Mouse (Mus musculus) thymus, postnatal 10 days (tissue): ENCODE results near the gene Dock11.
A peak's percentile ranks its signal among the peaks of the same experiment; 100 is the strongest.

Experiments
- DNase-seq, 2 experiments: peaks; one replicate each; pipeline ENCODE4 v3.0.0; 2021; ENCODE audit warnings: low spot score in 2 of 2

Gene Dock11

GRCm38 (mm10) chrX:35888087-35888895, at the start of gene Dock11:
TSS of gene Dock11 (plus strand) at chrX:35888832.
- DNase-seq = peak; percentile 74 to 78

GRCm38 (mm10) chrX:35879703-35880102, 8.9 kb upstream of the Dock11 start:
- DNase-seq = peak in 1 of 2 experiments; percentile 15

GRCm38 (mm10) chrX:35888945-35889799, 540 bp downstream of the Dock11 start:
- DNase-seq = peak; percentile 36 to 43

GRCm38 (mm10) chrX:35889800-35890106, 1.1 kb downstream of the Dock11 start:
- peak; percentile 17 to 24 for DNase-seq

- no peak for DNase-seq
These were observed 3.0 kb downstream of the Dock11 start for GRCm38 (mm10) chrX:35891534-35892125.

GRCm38 (mm10) chrX:35892377-35892776, 3.7 kb downstream of the Dock11 start:
- no peak for DNase-seq

- peak; percentile 19 to 20 for DNase-seq
These were observed 9.2 kb downstream of the Dock11 start for GRCm38 (mm10) chrX:35897648-35898500.

- no peak for DNase-seq
These were observed 9.8 kb downstream of the Dock11 start for GRCm38 (mm10) chrX:35898501-35898766.

- DNase-seq = no peak
These were observed 15.7 kb downstream of the Dock11 start for GRCm38 (mm10) chrX:35904352-35904751.

- DNase-seq = no peak
These were observed 18.2 kb downstream of the Dock11 start for GRCm38 (mm10) chrX:35906696-35907330.

GRCm38 (mm10) chrX:35919558-35919957, 30.9 kb downstream of the Dock11 start:
- no peak for DNase-seq

- DNase-seq = no peak
These were observed 31.5 kb downstream of the Dock11 start for GRCm38 (mm10) chrX:35920096-35920607.

GRCm38 (mm10) chrX:35921922-35922321, 33.3 kb downstream of the Dock11 start:
- DNase-seq = no peak

- DNase-seq = no peak
These were observed 36.2 kb downstream of the Dock11 start for GRCm38 (mm10) chrX:35924705-35925264.

GRCm38 (mm10) chrX:35930094-35930933, 41.7 kb downstream of the Dock11 start:
- DNase-seq = no peak

GRCm38 (mm10) chrX:35930934-35931406, 42.3 kb downstream of the Dock11 start:
- no peak for DNase-seq

- no peak for DNase-seq
These were observed 43.3 kb downstream of the Dock11 start for GRCm38 (mm10) chrX:35931945-35932344.

GRCm38 (mm10) chrX:35932952-35933351, 44.3 kb downstream of the Dock11 start:
- DNase-seq = no peak

- no peak for DNase-seq
These were observed 49.5 kb downstream of the Dock11 start for GRCm38 (mm10) chrX:35938112-35938511.

- no peak for DNase-seq
These were observed 57.8 kb downstream of the Dock11 start for GRCm38 (mm10) chrX:35946394-35946793.
